Mouse (Mus musculus) stomach, embryonic 16.5 days (tissue): ENCODE results near the gene Map4k3. TPM values are rescaled to one million over a fixed set of nuclear protein-coding genes. Genes with fewer than 3 reads are reported as not detected.
"Not testable (repeated sequence)": the region's sequence is repeated elsewhere in the genome, so short reads cannot be mapped to it uniquely, and the experiment has no call there.

Experiments used
- ATAC-seq: fragments of 200-750 bp; cut with Nextera tagmentation; 2 replicates; pipeline ENCODE4 v1.8.0; 2017; ENCODE audit warnings: moderate number of reproducible peaks, moderate TSS enrichment; ENCODE audit not compliant: insufficient read depth, low FRiP score
- H3K27ac ChIP-seq: fragments of 300-500 bp; sonication (generic); 2 replicates; pipeline ENCODE4 v1.5.1; 2014; ENCODE audit warnings: low read length
- H3K27me3 ChIP-seq: fragments of 300-500 bp; sonication (generic); 2 replicates; pipeline ENCODE4 v1.6.1; 2014; ENCODE audit warnings: low read length, control low read depth, mixed read lengths; ENCODE audit not compliant: control insufficient read depth, insufficient read depth
- H3K36me3 ChIP-seq: fragments of 300-500 bp; sonication (generic); 2 replicates; pipeline ENCODE4 v1.6.1; 2014; ENCODE audit warnings: low read length; ENCODE audit not compliant: control insufficient read depth, insufficient read depth
- H3K4me1 ChIP-seq: fragments of 300-500 bp; sonication (generic); 2 replicates; pipeline ENCODE4 v1.6.1; 2014; ENCODE audit warnings: low read length, control low read depth, mixed read lengths; ENCODE audit not compliant: control insufficient read depth, insufficient read depth
- H3K4me2 ChIP-seq: fragments of 300-500 bp; sonication (generic); 2 replicates; pipeline ENCODE4 v1.6.1; 2014; ENCODE audit warnings: low read depth, low read length, mixed read lengths
- H3K4me3 ChIP-seq: fragments of 300-500 bp; sonication (generic); replicated peaks from 2 replicates; pipeline ENCODE4 v1.5.1; 2014; ENCODE audit warnings: mild to moderate bottlenecking, low read length
- H3K9ac ChIP-seq: fragments of 300-500 bp; sonication (generic); 2 replicates; pipeline ENCODE4 v1.6.1; 2014; ENCODE audit warnings: low read length
- H3K9me3 ChIP-seq: fragments of 300-500 bp; sonication (generic); replicated peaks from 2 replicates; pipeline ENCODE4 v1.6.1; 2016; ENCODE audit warnings: low read length, control low read depth; ENCODE audit not compliant: control insufficient read depth
- WGBS: fragments of 180-500 bp; shearing (Covaris S2); extraction: QIAGEN DNeasy Blood & Tissue Kit; methylation state at CpG from one replicate; pipeline ENCODE4 v1.1.7; 2014; 5-methylcytosine and 5-hydroxymethylcytosine counted together
- polyA plus RNA-seq: library from polyadenylated mRNA; unstranded; fragments of >200 nt; fragmentation: Nextera tagmentation; extraction: Ambion mirVana; gene quantifications from 2 replicates; pipeline ENCODE4 v1.2.1, GENCODE M21; 2015

The Map4k3 gene
- polyA plus RNA-seq, 1 experiment from 2014 or later: 20.0 TPM

GRCm38 (mm10) chr17:80575008-80575407 lies 153.3 kb downstream of the Map4k3 start:
- Histone ChIP-seq H3K4me3 (no peak overlapping the region), H3K4me1 (0 out of 2 replicates have a peak, but pooled peaks cover 9% of the 10 kb centered on the region), H3K27ac (no peak overlapping the region), H3K4me2 (no peak overlapping the region), H3K9ac (no peak overlapping the region), H3K27me3 (no peaks in the 10 kb centered on the region), H3K9me3 (peaks cover 4% of the 10 kb centered on the region), H3K36me3 (no peaks in the 10 kb centered on the region)
- ATAC-seq: no peak
- 71% methylated on average over 7 of the region's 7 CpGs for WGBS

GRCm38 (mm10) chr17:80574471-80574965 lies 153.8 kb downstream of the Map4k3 start:
- H3K4me2 ChIP-seq: no peak overlapping the region
- no peak overlapping the region for H3K4me3 ChIP-seq
- no peaks in the 10 kb centered on the region for H3K36me3 ChIP-seq
- WGBS: 76% methylated on average over 7 of the region's 7 CpGs
- H3K27me3 ChIP-seq: no peaks in the 10 kb centered on the region
- H3K27ac ChIP-seq: no peak overlapping the region
- no peak for ATAC-seq
- peaks cover 4% of the 10 kb centered on the region for H3K9me3 ChIP-seq
- no peak overlapping the region for H3K9ac ChIP-seq
- H3K4me1 ChIP-seq: 0 out of 2 replicates have a peak, but pooled peaks cover 9% of the 10 kb centered on the region

- Histone ChIP-seq H3K27me3 (no peaks in the 10 kb centered on the region), H3K9ac (no peak overlapping the region), H3K4me2 (no peak overlapping the region), H3K36me3 (no peaks in the 10 kb centered on the region), H3K4me3 (no peak overlapping the region), H3K9me3 (peaks cover 4% of the 10 kb centered on the region), H3K4me1 (0 out of 2 replicates have a peak, but pooled peaks cover 5% of the 10 kb centered on the region), H3K27ac (no peak overlapping the region)
- no peak for ATAC-seq
- whole genome bisulfite sequencing: 90% methylated on average over 13 of the region's 13 CpGs
Measured at GRCm38 (mm10) chr17:80572187-80572935, 155.9 kb downstream of the Map4k3 start.

GRCm38 (mm10) chr17:80571460-80571859 lies 156.8 kb downstream of the Map4k3 start:
- no peaks in the 10 kb centered on the region for H3K27me3 ChIP-seq
- H3K4me2 ChIP-seq: no peak overlapping the region
- H3K36me3 ChIP-seq: no peaks in the 10 kb centered on the region
- WGBS: 85% methylated on average over 4 of the region's 4 CpGs
- H3K4me1 ChIP-seq: no peaks in the 10 kb centered on the region
- no peak overlapping the region for H3K9ac ChIP-seq
- peaks cover 4% of the 10 kb centered on the region for H3K9me3 ChIP-seq
- no peak for ATAC-seq
- no peak overlapping the region for H3K4me3 ChIP-seq
- no peak overlapping the region for H3K27ac ChIP-seq

- not testable (repeated sequence) for H3K36me3 ChIP-seq, H3K4me3 ChIP-seq, H3K27me3 ChIP-seq, H3K4me2 ChIP-seq, H3K27ac ChIP-seq, ATAC-seq, H3K9ac ChIP-seq, H3K9me3 ChIP-seq, H3K4me1 ChIP-seq
- WGBS: 86% methylated on average over 1 of the region's 2 CpGs
Measured at GRCm38 (mm10) chr17:80569718-80570117, 158.6 kb downstream of the Map4k3 start.

- Histone ChIP-seq H3K4me3 (no peak overlapping the region), H3K4me1 (no peaks in the 10 kb centered on the region), H3K4me2 (no peak overlapping the region), H3K9ac (no peak overlapping the region), H3K36me3 (no peaks in the 10 kb centered on the region), H3K27ac (no peak overlapping the region), H3K27me3 (no peaks in the 10 kb centered on the region), H3K9me3 (no peaks in the 10 kb centered on the region; the same call in 1 of the 2 replicates)
- WGBS: 89% methylated on average over 6 of the region's 6 CpGs
- no peak for ATAC-seq
Measured at GRCm38 (mm10) chr17:80568842-80569601, 159.3 kb downstream of the Map4k3 start.

GRCm38 (mm10) chr17:80568441-80568840 lies 159.8 kb downstream of the Map4k3 start:
- H3K9ac ChIP-seq: no peak overlapping the region
- H3K27ac ChIP-seq: no peak overlapping the region
- H3K4me3 ChIP-seq: no peak overlapping the region
- H3K4me1 ChIP-seq: no peaks in the 10 kb centered on the region
- no peak overlapping the region for H3K4me2 ChIP-seq
- no peak for ATAC-seq
- H3K9me3 ChIP-seq: no peaks in the 10 kb centered on the region; the same call in 1 of the 2 replicates
- no peaks in the 10 kb centered on the region for H3K27me3 ChIP-seq
- WGBS: 83% methylated on average over 2 of the region's 2 CpGs
- H3K36me3 ChIP-seq: no peaks in the 10 kb centered on the region

- 70% methylated on average over 3 of the region's 3 CpGs for WGBS
- no peak overlapping the region; the same call in 1 of the 2 replicates for H3K4me3 ChIP-seq
Measured at GRCm38 (mm10) chr17:80564611-80564924, 163.7 kb downstream of the Map4k3 start.

More at GRCm38 (mm10) chr17:80564611-80564924, 163.7 kb downstream of the Map4k3 start:
- Histone ChIP-seq H3K4me2 (no peak overlapping the region), H3K9ac (no peak overlapping the region), H3K4me1 (no peaks in the 10 kb centered on the region), H3K27me3 (no peaks in the 10 kb centered on the region), H3K36me3 (no peaks in the 10 kb centered on the region), H3K27ac (no peak overlapping the region), H3K9me3 (no peaks in the 10 kb centered on the region; the same call in 1 of the 2 replicates)
- no peak for ATAC-seq
